Mouse (Mus musculus): ENCODE data around the gene Bcl10. TPM values are rescaled to one million over a fixed set of nuclear protein-coding genes. Genes with fewer than 3 reads are reported as not detected.

The Bcl10 gene
- polyA plus RNA-seq, 1 experiment from 2014 or later: 59.5 TPM

GRCm38 (mm10) chr3:145885376-145885775 lies 37.2 kb upstream of the Bcl10 start:
- no peaks in the 10 kb centered on the region for H3K27me3 ChIP-seq (ENCODE audit: control insufficient read depth, insufficient read depth, low read length)
- no peaks in the 10 kb centered on the region for H3K9me3 ChIP-seq (replicated peaks; ENCODE audit: control insufficient read depth, low read length)
- ATAC-seq (replicated peaks; ENCODE audit: insufficient number of reproducible peaks, low FRiP score, low TSS enrichment, low read depth) (no peak), DNase-seq (ENCODE audit: low spot score) (no peak)
- 71% methylated on average over 4 of the region's 4 CpGs for WGBS
- H3K4me2 ChIP-seq (ENCODE audit: low read depth, low read length): no peak overlapping the region
- peaks cover 3% of the 10 kb centered on the region; the same call in 1 of the 2 replicates for H3K4me1 ChIP-seq (ENCODE audit: control insufficient read depth, insufficient read depth, low read length)
- H3K36me3 ChIP-seq (replicated peaks; ENCODE audit: control insufficient read depth, insufficient read depth, low read depth, low read length): no peaks in the 10 kb centered on the region
- no peak overlapping the region for H3K4me3 ChIP-seq (ENCODE audit: low read depth, low read length)
- H3K9ac ChIP-seq (replicated peaks; ENCODE audit: low read length): no peak overlapping the region
- H3K27ac ChIP-seq (replicated peaks; ENCODE audit: low read depth, low read length): no peak overlapping the region

- Histone ChIP-seq H3K9ac (replicated peaks; ENCODE audit: low read length) (no peak overlapping the region), H3K27me3 (ENCODE audit: control insufficient read depth, insufficient read depth, low read length) (no peaks in the 10 kb centered on the region), H3K9me3 (replicated peaks; ENCODE audit: control insufficient read depth, low read length) (no peaks in the 10 kb centered on the region), H3K36me3 (replicated peaks; ENCODE audit: control insufficient read depth, insufficient read depth, low read depth, low read length) (no peaks in the 10 kb centered on the region), H3K4me2 (ENCODE audit: low read depth, low read length) (no peak overlapping the region), H3K4me1 (ENCODE audit: control insufficient read depth, insufficient read depth, low read length) (peaks cover 3% of the 10 kb centered on the region; the same call in 1 of the 2 replicates), H3K4me3 (ENCODE audit: low read depth, low read length) (no peak overlapping the region), H3K27ac (replicated peaks; ENCODE audit: low read depth, low read length) (no peak overlapping the region)
- no peak for ATAC-seq (replicated peaks; ENCODE audit: insufficient number of reproducible peaks, low FRiP score, low TSS enrichment, low read depth)
- WGBS: 41% methylated on average over 5 of the region's 5 CpGs
- DNase-seq (ENCODE audit: low spot score): no peak
These were observed 36.6 kb upstream of the Bcl10 start for GRCm38 (mm10) chr3:145885851-145886464.

GRCm38 (mm10) chr3:145887430-145887971 lies 35.1 kb upstream of the Bcl10 start:
- DNase-seq (ENCODE audit: low spot score) (no peak), ATAC-seq (replicated peaks; ENCODE audit: insufficient number of reproducible peaks, low FRiP score, low TSS enrichment, low read depth) (no peak)
- H3K4me2 ChIP-seq (ENCODE audit: low read depth, low read length): no peak overlapping the region
- WGBS: 80% methylated on average over 6 of the region's 6 CpGs
- H3K27me3 ChIP-seq (ENCODE audit: control insufficient read depth, insufficient read depth, low read length): no peaks in the 10 kb centered on the region
- H3K4me3 ChIP-seq (ENCODE audit: low read depth, low read length): no peak overlapping the region
- no peak overlapping the region for H3K27ac ChIP-seq (replicated peaks; ENCODE audit: low read depth, low read length)
- H3K4me1 ChIP-seq (ENCODE audit: control insufficient read depth, insufficient read depth, low read length): peaks cover 3% of the 10 kb centered on the region; the same call in 1 of the 2 replicates
- no peaks in the 10 kb centered on the region for H3K36me3 ChIP-seq (replicated peaks; ENCODE audit: control insufficient read depth, insufficient read depth, low read depth, low read length)
- no peak overlapping the region for H3K9ac ChIP-seq (replicated peaks; ENCODE audit: low read length)
- H3K9me3 ChIP-seq (replicated peaks; ENCODE audit: control insufficient read depth, low read length): no peaks in the 10 kb centered on the region

GRCm38 (mm10) chr3:145890346-145891132 lies 32.1 kb upstream of the Bcl10 start:
- peak; percentile 81 for ATAC-seq (replicated peaks; ENCODE audit: insufficient number of reproducible peaks, low FRiP score, low TSS enrichment, low read depth)
- Histone ChIP-seq H3K4me3 (ENCODE audit: low read depth, low read length) (no peak overlapping the region), H3K4me2 (ENCODE audit: low read depth, low read length) (no peak overlapping the region), H3K36me3 (replicated peaks; ENCODE audit: control insufficient read depth, insufficient read depth, low read depth, low read length) (no peaks in the 10 kb centered on the region), H3K9ac (replicated peaks; ENCODE audit: low read length) (no peak overlapping the region), H3K27ac (replicated peaks; ENCODE audit: low read depth, low read length) (no peak overlapping the region), H3K4me1 (ENCODE audit: control insufficient read depth, insufficient read depth, low read length) (peaks cover 3% of the 10 kb centered on the region; the same call in 1 of the 2 replicates), H3K27me3 (ENCODE audit: control insufficient read depth, insufficient read depth, low read length) (no peaks in the 10 kb centered on the region), H3K9me3 (replicated peaks; ENCODE audit: control insufficient read depth, low read length) (no peaks in the 10 kb centered on the region)
- WGBS: 80% methylated on average over 18 of the region's 18 CpGs
- peak; percentile 29 for DNase-seq (ENCODE audit: low spot score)

GRCm38 (mm10) chr3:145892451-145892850 lies 30.2 kb upstream of the Bcl10 start:
- ATAC-seq (replicated peaks; ENCODE audit: insufficient number of reproducible peaks, low FRiP score, low TSS enrichment, low read depth): no peak

GRCm38 (mm10) chr3:145894131-145894530 lies 28.5 kb upstream of the Bcl10 start:
- WGBS: 79% methylated on average over 12 of the region's 12 CpGs
- DNase-seq (ENCODE audit: low spot score) (no peak), ATAC-seq (replicated peaks; ENCODE audit: insufficient number of reproducible peaks, low FRiP score, low TSS enrichment, low read depth) (no peak)
- Histone ChIP-seq H3K9ac (replicated peaks; ENCODE audit: low read length) (no peak overlapping the region), H3K4me3 (ENCODE audit: low read depth, low read length) (no peak overlapping the region), H3K4me1 (ENCODE audit: control insufficient read depth, insufficient read depth, low read length) (no peaks in the 10 kb centered on the region), H3K27me3 (ENCODE audit: control insufficient read depth, insufficient read depth, low read length) (no peaks in the 10 kb centered on the region), H3K27ac (replicated peaks; ENCODE audit: low read depth, low read length) (no peak overlapping the region), H3K9me3 (replicated peaks; ENCODE audit: control insufficient read depth, low read length) (no peaks in the 10 kb centered on the region), H3K4me2 (ENCODE audit: low read depth, low read length) (no peak overlapping the region), H3K36me3 (replicated peaks; ENCODE audit: control insufficient read depth, insufficient read depth, low read depth, low read length) (no peaks in the 10 kb centered on the region)

More at GRCm38 (mm10) chr3:145892451-145892850, 30.2 kb upstream of the Bcl10 start:
- Histone ChIP-seq H3K9me3 (replicated peaks; ENCODE audit: control insufficient read depth, low read length) (no peaks in the 10 kb centered on the region), H3K27ac (replicated peaks; ENCODE audit: low read depth, low read length) (no peak overlapping the region), H3K27me3 (ENCODE audit: control insufficient read depth, insufficient read depth, low read length) (no peaks in the 10 kb centered on the region), H3K36me3 (replicated peaks; ENCODE audit: control insufficient read depth, insufficient read depth, low read depth, low read length) (no peaks in the 10 kb centered on the region), H3K4me1 (ENCODE audit: control insufficient read depth, insufficient read depth, low read length) (no peaks in the 10 kb centered on the region), H3K9ac (replicated peaks; ENCODE audit: low read length) (no peak overlapping the region), H3K4me3 (ENCODE audit: low read depth, low read length) (no peak overlapping the region), H3K4me2 (ENCODE audit: low read depth, low read length) (no peak overlapping the region)
- no peak for DNase-seq (ENCODE audit: low spot score)
- WGBS: 81% methylated on average over 3 of the region's 3 CpGs

GRCm38 (mm10) chr3:145897749-145898148 lies 24.9 kb upstream of the Bcl10 start:
- Histone ChIP-seq H3K27me3 (ENCODE audit: control insufficient read depth, insufficient read depth, low read length) (no peaks in the 10 kb centered on the region), H3K27ac (replicated peaks; ENCODE audit: low read depth, low read length) (no peak overlapping the region), H3K36me3 (replicated peaks; ENCODE audit: control insufficient read depth, insufficient read depth, low read depth, low read length) (no peaks in the 10 kb centered on the region), H3K4me1 (ENCODE audit: control insufficient read depth, insufficient read depth, low read length) (no peaks in the 10 kb centered on the region), H3K4me3 (ENCODE audit: low read depth, low read length) (no peak overlapping the region), H3K4me2 (ENCODE audit: low read depth, low read length) (no peak overlapping the region), H3K9me3 (replicated peaks; ENCODE audit: control insufficient read depth, low read length) (no peaks in the 10 kb centered on the region), H3K9ac (replicated peaks; ENCODE audit: low read length) (no peak overlapping the region)
- DNase-seq (ENCODE audit: low spot score): no peak
- ATAC-seq (replicated peaks; ENCODE audit: insufficient number of reproducible peaks, low FRiP score, low TSS enrichment, low read depth): no peak
- WGBS: 84% methylated on average over 11 of the region's 11 CpGs

- no peak overlapping the region for H3K9ac ChIP-seq (replicated peaks; ENCODE audit: low read length)
- H3K4me3 ChIP-seq (ENCODE audit: low read depth, low read length): no peak overlapping the region
- no peak for DNase-seq (ENCODE audit: low spot score)
- H3K9me3 ChIP-seq (replicated peaks; ENCODE audit: control insufficient read depth, low read length): no peaks in the 10 kb centered on the region
- H3K4me1 ChIP-seq (ENCODE audit: control insufficient read depth, insufficient read depth, low read length): no peaks in the 10 kb centered on the region
- no peaks in the 10 kb centered on the region for H3K27me3 ChIP-seq (ENCODE audit: control insufficient read depth, insufficient read depth, low read length)
- no peaks in the 10 kb centered on the region for H3K36me3 ChIP-seq (replicated peaks; ENCODE audit: control insufficient read depth, insufficient read depth, low read depth, low read length)
- H3K27ac ChIP-seq (replicated peaks; ENCODE audit: low read depth, low read length): no peak overlapping the region
- no peak for ATAC-seq (replicated peaks; ENCODE audit: insufficient number of reproducible peaks, low FRiP score, low TSS enrichment, low read depth)
- 89% methylated on average over 8 of the region's 8 CpGs for WGBS
- no peak overlapping the region for H3K4me2 ChIP-seq (ENCODE audit: low read depth, low read length)
These were observed 22.8 kb upstream of the Bcl10 start for GRCm38 (mm10) chr3:145899832-145900231.

Measured in embryonic facial prominence, embryonic 11.5 days (tissue).